Mouse (Mus musculus) gastrocnemius, adult 8-10 months (tissue): Measurements from ENCODE around the gene L3mbtl2. TPM values are rescaled to one million over a fixed set of nuclear protein-coding genes. Genes with fewer than 3 reads are reported as not detected.
A peak's percentile ranks its signal among the peaks of the same experiment; 100 is the strongest.

Experiments used
- DNase-seq, 2 experiments: peaks; one replicate each; pipeline ENCODE4 v3.0.0; 2022; ENCODE audit warnings: low spot score in 2 of 2
- total RNA-seq, 4 experiments: library from RNA; stranded (reverse); gene quantifications; 2 replicates each; pipeline ENCODE4 v1.2.4; 2022

The L3mbtl2 gene
- total RNA-seq, 4 experiments from 2014 or later = 8.6 to 9.6 (median 9.3) TPM

DNA sequence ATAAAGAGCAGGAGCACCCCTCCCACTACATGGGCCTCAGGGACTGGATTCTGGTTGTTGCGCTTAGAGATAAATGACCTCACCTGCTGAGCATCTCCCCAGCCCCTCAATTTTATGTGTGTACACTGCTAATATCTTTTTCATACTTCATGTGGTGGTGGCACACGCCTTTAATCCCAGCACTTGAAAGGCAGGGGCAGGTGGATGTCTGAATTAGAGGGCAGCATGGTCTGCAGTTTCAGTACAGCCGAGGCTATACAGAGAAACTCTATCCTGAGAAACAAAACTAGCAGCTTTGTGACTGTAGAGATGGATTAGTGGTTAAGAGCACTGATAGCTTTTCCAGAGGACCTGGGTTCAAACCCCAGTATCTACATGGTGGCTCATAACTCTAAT is 39.4 kb downstream of the L3mbtl2 start:
- DNase-seq = no peak

- no peak for DNase-seq
These were observed 45.3 kb downstream of the L3mbtl2 start for GRCm38 (mm10) chr15:81708991-81709390.

GRCm38 (mm10) chr15:81709686-81710085 is 46.0 kb downstream of the L3mbtl2 start:
- peak; percentile 35 to 56 for DNase-seq

- no peak for DNase-seq
These were observed 47.1 kb downstream of the L3mbtl2 start for GRCm38 (mm10) chr15:81710801-81711200.

DNA sequence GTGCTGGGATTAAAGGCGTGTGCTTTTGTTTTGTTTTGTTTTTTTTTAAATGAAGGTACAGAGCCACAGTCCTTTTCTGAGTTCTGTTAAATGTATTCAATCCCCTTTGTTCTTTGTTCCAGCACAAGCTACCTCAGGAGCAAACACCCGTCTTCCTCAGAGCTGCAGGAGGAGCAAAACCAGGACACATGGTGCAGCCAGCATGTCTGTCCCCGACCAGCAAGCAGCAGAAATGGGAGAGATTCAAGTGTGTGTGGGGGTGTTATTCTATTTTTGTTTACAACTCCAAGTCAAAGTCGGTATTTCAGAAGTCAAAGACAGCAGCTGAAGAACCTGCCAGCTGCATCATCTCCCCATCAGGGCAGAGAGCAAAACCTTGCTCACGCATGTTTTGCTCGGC is 50.1 kb downstream of the L3mbtl2 start:
- DNase-seq = no peak

- DNase-seq = no peak
These were observed 54.8 kb downstream of the L3mbtl2 start for GRCm38 (mm10) chr15:81718336-81719138.

GRCm38 (mm10) chr15:81719139-81719531 is 55.4 kb downstream of the L3mbtl2 start:
- DNase-seq = no peak

GRCm38 (mm10) chr15:81722361-81722760 is 58.7 kb downstream of the L3mbtl2 start:
- DNase-seq = no peak

- DNase-seq = no peak
These were observed 60.0 kb downstream of the L3mbtl2 start for GRCm38 (mm10) chr15:81723653-81724052.

GRCm38 (mm10) chr15:81725965-81726364 is 62.3 kb downstream of the L3mbtl2 start:
- DNase-seq = no peak

DNA sequence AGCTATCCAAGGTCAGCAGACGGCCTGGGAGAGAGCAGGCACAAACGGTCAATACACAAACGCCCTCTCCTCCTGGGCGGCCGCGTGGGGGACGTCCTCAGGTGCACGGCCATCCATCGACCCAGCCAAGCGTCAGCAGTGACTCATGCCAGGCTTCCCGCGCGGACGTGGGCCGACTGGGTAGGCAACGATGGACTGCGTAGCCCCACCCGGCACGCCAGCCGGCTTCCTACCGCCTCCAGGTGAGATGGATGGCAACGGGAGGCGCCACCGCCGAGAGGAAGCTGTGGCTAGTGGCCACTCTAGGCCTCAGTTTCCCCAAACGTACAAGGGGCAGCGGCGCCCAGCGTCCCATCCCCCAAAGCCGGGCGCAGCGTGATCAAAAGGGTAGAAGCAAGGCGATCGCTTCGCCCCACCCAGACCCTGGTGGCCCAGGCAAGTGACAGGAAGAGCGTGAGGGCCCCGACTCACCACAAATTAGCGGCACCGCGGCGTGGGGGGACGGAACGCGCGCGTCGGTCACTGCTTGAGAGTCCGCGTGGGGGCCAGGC is 65.6 kb downstream of the L3mbtl2 start:
- peak in 1 of 2 experiments; percentile 15 for DNase-seq

GRCm38 (mm10) chr15:81729792-81730635 is 66.3 kb downstream of the L3mbtl2 start:
- peak; percentile 97 to 98 for DNase-seq

- no peak for DNase-seq
These were observed 71.4 kb downstream of the L3mbtl2 start for GRCm38 (mm10) chr15:81735075-81735474.

Other genes starting within 250 kb of the L3mbtl2 start
- 100 to 1,000 TPM in 3 of 4 experiments, 10 to 100 TPM in 1; 90.3 to 113 (median 101) TPM for gene Rbx1, start 197.6 kb upstream of the L3mbtl2 start, total RNA-seq
- gene Ep300, start 78.5 kb upstream of the L3mbtl2 start, total RNA-seq = 10 to 100 TPM; 38.2 to 52.3 (median 42.2) TPM
- gene Chadl, start 33.4 kb downstream of the L3mbtl2 start, total RNA-seq = 1 to 10 TPM in 3 of 4 experiments, under 1 TPM in 1; 0.73 to 1.3 (median 1.1) TPM
- 10 to 100 TPM; 29.2 to 37.7 (median 33.5) TPM for gene Zc3h7b, start 81.2 kb downstream of the L3mbtl2 start, total RNA-seq
- 10 to 100 TPM; 23.5 to 24.3 (median 23.6) TPM for gene Rangap1, start 81.6 kb downstream of the L3mbtl2 start, total RNA-seq
- 100 to 1,000 TPM; 191 to 229 (median 196) TPM for gene Tef, start 138.5 kb downstream of the L3mbtl2 start, total RNA-seq
- gene Tob2, start 194.9 kb downstream of the L3mbtl2 start, total RNA-seq = 100 to 1,000 TPM; 111 to 127 (median 125) TPM
- 10 to 100 TPM; 39.0 to 44.3 (median 39.3) TPM for gene Phf5a, start 208.0 kb downstream of the L3mbtl2 start, total RNA-seq
- gene Aco2, start 208.4 kb downstream of the L3mbtl2 start, total RNA-seq = 1,000 to 10,000 TPM; 1,068 to 1,166 (median 1,137) TPM